Mouse (Mus musculus) large intestine, adult 2 months (tissue): ENCODE data around the gene Fam186a. TPM values are rescaled to one million over a fixed set of nuclear protein-coding genes. Genes with fewer than 3 reads are reported as not detected.
A peak's percentile ranks its signal among the peaks of the same experiment; 100 is the strongest.
"Not testable (repeated sequence)": the region's sequence is repeated elsewhere in the genome, so short reads cannot be mapped to it uniquely, and the experiment has no call there.

Source experiments
- DNase-seq: peaks from one replicate; pipeline ENCODE4 v3.0.0-alpha.2; 2012; ENCODE audit warnings: low read depth, low spot score
- WGBS: fragments of 180-500 bp; shearing (Covaris S2); methylation state at CpG from one replicate; pipeline ENCODE4 v1.1.7; 2018; 5-methylcytosine and 5-hydroxymethylcytosine counted together
- polyA plus RNA-seq: library from polyadenylated mRNA; depleted of rRNA; stranded (reverse); fragments of >200 nt; gene quantifications from 2 replicates; pipeline ENCODE4 v1.2.3, GENCODE M21; 2012; rRNA removed

The Fam186a gene
- polyA plus RNA-seq: 0.01 TPM in 1 of 2 replicates, not detected in the other

GRCm38 (mm10) chr15:99966961-99967360 is at the start of gene Fam186a:
Fam186a (minus strand) TSS chr15:99967061.
- no peak for DNase-seq
- 82% methylated on average over 4 of the region's 4 CpGs for WGBS

DNA sequence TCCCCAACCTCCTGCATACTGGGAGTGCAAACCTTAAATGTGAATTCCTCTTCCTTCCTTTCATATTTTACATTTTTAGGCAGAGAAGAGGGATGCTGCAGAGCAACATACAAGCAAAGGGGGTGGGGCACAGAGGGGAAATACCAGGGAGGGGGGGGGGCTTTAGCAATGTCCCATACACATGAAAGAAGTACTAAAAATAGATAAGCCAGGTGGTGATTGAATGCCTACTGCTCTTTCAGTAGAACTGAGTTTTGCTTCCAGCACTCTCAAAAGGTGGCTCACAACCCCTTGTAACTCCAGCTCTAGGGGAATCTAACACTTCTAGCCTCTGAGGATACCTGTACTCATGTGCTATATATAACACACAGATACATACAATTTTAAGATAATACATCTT is 39.3 kb upstream of the Fam186a start:
- DNase-seq: no peak

- WGBS: 82% methylated on average over 7 of the region's 7 CpGs
- DNase-seq: no peak
Measured at GRCm38 (mm10) chr15:100004677-100005273, 37.9 kb upstream of the Fam186a start.

DNA sequence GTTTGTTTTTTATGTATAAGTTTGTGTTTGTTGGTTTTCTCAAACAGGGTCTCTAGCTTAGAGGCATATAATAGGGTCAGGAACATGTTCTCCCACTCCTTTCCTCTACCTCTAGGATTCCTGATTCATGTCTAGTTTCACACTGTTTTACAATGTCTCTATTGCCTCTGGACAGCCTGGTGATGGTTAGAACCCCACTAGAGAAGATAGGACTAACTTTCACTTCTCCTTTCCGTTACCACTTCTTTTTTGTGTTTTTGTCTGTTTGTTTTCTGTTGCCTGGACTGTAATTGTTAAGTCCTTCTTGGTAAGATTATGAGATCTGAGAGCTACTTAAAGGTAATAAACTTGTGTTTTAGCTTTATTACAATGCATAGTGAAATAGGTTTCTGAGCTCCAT is 32.5 kb upstream of the Fam186a start:
- 66% methylated on average over 1 of the region's 1 CpGs for WGBS
- no peak for DNase-seq

DNA sequence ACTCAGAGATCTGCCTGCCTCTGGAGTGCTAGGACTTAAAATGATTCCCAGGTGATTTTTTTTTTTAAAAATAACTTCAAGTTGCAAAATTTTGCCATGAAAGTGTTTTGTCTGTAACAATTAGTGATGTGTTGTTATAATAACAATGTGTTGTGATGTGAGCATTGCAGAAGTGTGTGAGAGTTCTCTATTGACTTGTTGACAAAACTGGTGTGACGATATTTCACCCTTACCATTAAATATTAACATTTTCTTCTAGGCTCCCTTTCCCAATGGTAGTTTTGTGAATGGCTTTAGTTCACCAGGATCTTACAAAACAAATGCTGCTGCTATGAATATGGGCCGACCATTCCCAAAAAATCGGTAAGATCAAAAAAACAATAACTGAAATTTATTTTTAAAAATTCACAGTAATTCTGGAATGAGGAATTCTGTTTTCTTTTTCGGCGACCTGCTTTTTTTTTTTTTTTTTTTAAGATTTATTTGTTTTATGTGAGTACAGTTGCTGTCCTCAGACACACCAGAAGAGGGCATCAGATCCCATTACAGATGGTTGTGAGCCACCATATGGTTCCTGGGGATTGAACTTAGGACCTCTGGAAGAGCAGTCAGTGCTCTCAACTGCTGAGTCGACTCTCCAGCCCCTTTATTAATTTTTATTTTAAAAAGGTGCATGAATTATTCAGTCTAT is 30.4 kb upstream of the Fam186a start:
- DNase-seq: no peak
- 89% methylated on average over 6 of the region's 6 CpGs for WGBS

- no peak for DNase-seq
- 90% methylated on average over 1 of the region's 1 CpGs for WGBS
Measured at GRCm38 (mm10) chr15:99993100-99993499, 26.2 kb upstream of the Fam186a start.

DNA sequence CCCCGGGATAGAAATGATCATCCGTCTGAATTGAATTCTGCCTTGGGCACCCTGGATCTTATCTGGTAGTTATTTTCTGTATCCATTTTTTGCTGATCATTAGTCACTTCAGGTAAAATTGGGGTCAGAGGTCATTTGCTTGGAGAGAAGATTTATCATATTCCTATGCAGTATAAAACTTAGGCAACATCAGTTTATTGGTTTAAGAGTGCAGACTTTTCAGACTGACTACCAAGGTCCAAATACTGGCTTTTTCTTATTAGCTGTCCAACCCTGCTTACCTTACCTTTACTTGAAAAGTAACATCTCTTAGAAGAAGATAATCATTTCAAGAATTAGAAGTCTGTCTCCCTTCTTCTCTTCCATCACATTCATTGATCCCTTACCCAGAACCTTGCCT is 12.9 kb upstream of the Fam186a start:
- 40% methylated on average over 2 of the region's 2 CpGs for WGBS
- no peak for DNase-seq

GRCm38 (mm10) chr15:99979266-99979665 is 12.4 kb upstream of the Fam186a start:
- 39% methylated on average over 1 of the region's 1 CpGs for WGBS
- DNase-seq: no peak

- not testable (repeated sequence) for DNase-seq
- 76% methylated on average over 2 of the region's 2 CpGs for WGBS
Measured at GRCm38 (mm10) chr15:99976121-99976520, 9.3 kb upstream of the Fam186a start.

DNA sequence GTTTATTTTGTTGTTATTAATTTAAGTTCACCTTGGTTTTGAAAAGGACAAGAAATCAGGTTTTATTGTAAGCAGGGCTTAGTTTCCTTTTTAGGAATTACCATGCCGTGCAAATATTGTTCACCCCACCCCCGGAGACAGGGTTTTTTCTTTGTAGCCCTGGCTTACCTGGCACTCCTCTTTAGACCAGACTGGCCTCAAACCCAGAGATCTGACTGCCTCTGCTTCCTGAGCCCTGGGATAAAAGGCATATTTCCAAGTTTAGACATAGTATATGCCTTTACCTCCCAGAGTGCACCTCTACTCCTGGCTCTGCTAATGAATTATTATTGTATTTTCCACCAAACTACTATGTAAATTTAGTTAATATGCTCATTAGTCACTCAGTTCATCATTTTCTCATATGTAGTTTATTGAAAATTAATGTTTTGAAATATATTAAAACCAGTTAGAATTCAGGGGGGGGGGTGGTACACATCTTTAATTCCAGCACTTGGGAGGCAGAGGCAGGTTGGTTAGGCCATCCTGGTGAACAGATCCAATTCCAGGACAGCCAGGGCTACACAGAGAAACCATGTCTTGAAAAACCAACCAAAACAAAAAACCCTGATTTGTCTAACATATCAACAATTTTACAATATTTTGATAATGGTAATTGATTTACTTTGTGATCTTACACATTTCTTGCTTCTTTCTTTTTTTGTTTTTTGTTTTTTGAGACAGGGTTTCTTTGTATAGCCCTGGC is 7.8 kb upstream of the Fam186a start:
- no peak for DNase-seq
- WGBS: 15% methylated on average over 2 of the region's 2 CpGs

GRCm38 (mm10) chr15:99972989-99973911 is 6.4 kb upstream of the Fam186a start:
- WGBS: under 1% methylated on average over 83 of the region's 84 CpGs

GRCm38 (mm10) chr15:99972361-99972988 is 5.6 kb upstream of the Fam186a start:
- under 1% methylated on average over 50 of the region's 50 CpGs for WGBS
- peak; percentile 79 for DNase-seq

More at GRCm38 (mm10) chr15:99972989-99973911, 6.4 kb upstream of the Fam186a start:
- no peak for DNase-seq

DNA sequence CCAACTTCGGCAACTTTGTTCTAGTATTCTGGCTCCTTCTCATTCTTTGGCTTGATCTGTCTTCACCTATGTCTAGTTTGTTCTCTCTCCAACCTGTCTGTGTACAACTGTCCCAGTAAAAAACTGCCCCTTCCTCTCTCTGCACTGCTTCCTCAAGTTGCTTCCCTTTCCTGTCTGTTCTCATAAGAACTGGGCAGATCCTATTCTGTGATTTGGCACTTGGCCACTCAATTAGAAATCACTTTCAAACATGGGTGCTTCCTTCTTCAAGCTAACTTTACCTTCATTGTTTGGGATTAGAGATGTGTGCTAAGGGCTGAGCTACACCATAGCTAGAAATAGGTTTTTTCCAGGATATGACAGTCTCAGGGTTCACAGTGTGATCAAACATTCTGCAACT is 3.7 kb upstream of the Fam186a start:
- no peak for DNase-seq
- 77% methylated on average over 1 of the region's 1 CpGs for WGBS

DNA sequence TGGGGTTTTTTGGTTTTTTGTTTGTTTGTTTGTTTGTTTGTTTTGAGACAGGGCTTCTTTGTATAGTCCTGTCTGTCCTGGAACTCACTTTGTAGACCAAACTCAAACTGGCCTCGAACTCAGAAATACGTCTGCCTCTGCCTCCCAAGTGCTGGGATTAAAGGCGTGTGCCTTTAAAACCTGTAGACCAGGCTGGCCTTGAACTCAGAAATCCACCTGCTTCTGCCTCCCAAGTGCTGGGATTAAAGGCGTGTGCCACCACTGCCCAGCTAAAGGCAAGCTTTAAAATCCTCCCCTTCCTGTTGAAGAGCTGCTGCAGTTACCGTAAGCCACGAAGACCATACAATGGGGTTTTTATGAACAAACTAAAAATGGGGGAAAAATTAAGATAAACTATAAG is 2.9 kb upstream of the Fam186a start, which contains the start of gene Larp4:
Gene Larp4 (plus strand): TSS at position 301 of the 400 bp plus-strand sequence.
- WGBS: 86% methylated on average over 6 of the region's 6 CpGs
- DNase-seq: not testable (repeated sequence)

GRCm38 (mm10) chr15:99965103-99965775 is 1.6 kb downstream of the Fam186a start:
- 35% methylated on average over 8 of the region's 8 CpGs for WGBS

GRCm38 (mm10) chr15:99955324-99955723 is 11.5 kb downstream of the Fam186a start:
- WGBS: 69% methylated on average over 4 of the region's 4 CpGs

More at GRCm38 (mm10) chr15:99965103-99965775, 1.6 kb downstream of the Fam186a start:
- peak; percentile 70 for DNase-seq

DNA sequence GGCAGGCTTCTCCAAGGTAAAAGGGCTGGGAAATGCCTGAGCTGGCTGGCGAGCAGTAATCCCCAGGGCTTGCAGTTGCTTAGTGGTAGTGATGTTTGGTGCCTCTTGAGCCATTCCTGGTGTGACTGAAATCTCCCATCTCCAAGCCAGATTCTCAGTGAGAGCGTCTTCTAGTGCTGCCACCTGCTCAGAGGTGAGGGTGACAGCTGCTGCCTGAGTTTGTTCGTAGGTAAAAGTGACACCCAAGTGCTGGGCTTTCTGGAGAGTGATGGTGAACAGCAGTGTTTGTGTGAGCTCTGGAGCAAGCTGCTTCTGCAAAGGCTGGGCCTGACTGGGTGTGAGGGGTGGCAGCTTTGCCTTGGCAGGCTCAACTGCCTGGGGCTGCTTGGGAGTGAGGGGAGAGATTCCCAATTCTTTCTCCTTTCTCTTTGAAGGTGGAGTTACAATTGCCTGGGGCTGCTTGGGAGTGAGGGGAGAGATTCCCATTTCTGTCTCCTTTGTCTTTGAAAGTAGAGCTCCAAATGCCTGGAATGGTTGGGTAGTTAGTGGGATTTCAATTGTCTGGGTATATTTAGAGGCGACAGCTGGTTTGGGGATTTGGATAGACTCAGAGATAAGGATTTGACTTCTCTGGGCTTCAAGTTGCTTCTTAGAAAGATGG is 25.8 kb downstream of the Fam186a start:
- no peak for DNase-seq
- 90% methylated on average over 4 of the region's 4 CpGs for WGBS

More at GRCm38 (mm10) chr15:99955324-99955723, 11.5 kb downstream of the Fam186a start:
- DNase-seq: no peak

DNA sequence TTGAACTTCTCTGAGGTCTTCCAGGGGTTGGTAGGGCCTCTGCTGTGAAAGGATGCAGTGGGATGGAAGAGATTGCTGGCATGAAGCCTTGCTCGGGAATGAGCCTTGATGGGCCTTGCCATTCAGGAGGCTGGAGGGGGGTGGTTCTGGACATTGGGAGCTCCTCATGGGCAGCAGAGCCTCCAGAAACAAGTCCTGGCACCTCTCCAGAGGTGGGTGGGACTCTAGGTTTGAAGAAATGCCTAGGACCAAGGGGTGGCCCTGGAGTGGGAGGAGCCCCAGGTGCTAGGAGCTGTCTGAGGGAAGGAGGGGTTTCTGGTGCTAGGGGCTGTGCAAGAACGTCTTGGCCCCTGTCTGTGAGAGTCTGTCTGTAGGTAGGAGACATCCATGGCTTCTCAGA is 26.4 kb downstream of the Fam186a start:
- no peak for DNase-seq
- WGBS: 62% methylated on average over 2 of the region's 2 CpGs
